Mouse (Mus musculus) brain, embryonic 14.5 days (tissue): Measurements from ENCODE around the gene Rnf123. TPM values are rescaled to one million over a fixed set of nuclear protein-coding genes. Genes with fewer than 3 reads are reported as not detected.

ENCODE experiments used
- DNase-seq: peaks from one replicate; pipeline ENCODE4 v3.0.0-alpha.2; 2011; ENCODE audit warnings: low read depth
- CTCF ChIP-seq: fragments of 200-500 bp; IDR thresholded peaks from 2 replicates; pipeline ENCODE4 v1.5.1; 2012; ENCODE audit warnings: inconsistent platforms, mild to moderate bottlenecking, moderate library complexity, borderline replicate concordance; ENCODE audit not compliant: insufficient read depth, insufficient read length; ENCODE audit errors: extremely low read depth
- POLR2A ChIP-seq: fragments of 200-500 bp; IDR thresholded peaks from 2 replicates; pipeline ENCODE4 v1.6.1; 2012; ENCODE audit warnings: mild to moderate bottlenecking, inconsistent platforms, borderline replicate concordance; ENCODE audit not compliant: poor library complexity, insufficient read depth, insufficient read length, severe bottlenecking; ENCODE audit errors: extremely low read depth
- polyA plus RNA-seq: library from polyadenylated mRNA; depleted of rRNA; stranded (reverse); fragments of >200 nt; gene quantifications from 2 replicates; pipeline ENCODE4 v1.2.3, GENCODE M21; 2012

Rnf123 gene
- polyA plus RNA-seq, 1 experiment, result 93.3 TPM

GRCm38 (mm10) chr9:108053665-108054225 is 29.4 kb downstream of the Rnf123 start:
- DNase-seq, result no peak
- TF ChIP-seq POLR2A (no peak), CTCF (no peak)

GRCm38 (mm10) chr9:108052885-108053664 is 30.1 kb downstream of the Rnf123 start, which contains the start of gene Amigo3:
TSS of gene Amigo3 (plus strand) at chr9:108053159.
- TF ChIP-seq POLR2A (no peak), CTCF (peak; percentile 94)
- peak; percentile 97 for DNase-seq

- DNase-seq, result no peak
Observed at GRCm38 (mm10) chr9:108052411-108052810, 30.7 kb downstream of the Rnf123 start.

GRCm38 (mm10) chr9:108051931-108052220 is 31.3 kb downstream of the Rnf123 start:
- TF ChIP-seq POLR2A, result no peak
- TF ChIP-seq CTCF, result no peak
- DNase-seq, result no peak

More at GRCm38 (mm10) chr9:108052411-108052810, 30.7 kb downstream of the Rnf123 start:
- TF ChIP-seq CTCF (no peak), POLR2A (no peak)

- TF ChIP-seq POLR2A, result no peak
- no peak for TF ChIP-seq CTCF
- DNase-seq, result no peak
Observed at GRCm38 (mm10) chr9:108051184-108051930, 31.8 kb downstream of the Rnf123 start.

GRCm38 (mm10) chr9:108049561-108050251 is 33.4 kb downstream of the Rnf123 start:
- no peak for DNase-seq
- TF ChIP-seq POLR2A, result no peak
- TF ChIP-seq CTCF, result no peak

- TF ChIP-seq CTCF (no peak), POLR2A (peak; percentile 28; the same call in 1 of the 2 replicates)
- DNase-seq, result peak; percentile 99
Observed at GRCm38 (mm10) chr9:108049016-108049455, 34.1 kb downstream of the Rnf123 start, which contains the start of gene Gmppb. TSS of gene Gmppb (plus strand) at chr9:108049242.

- TF ChIP-seq POLR2A (no peak), CTCF (no peak)
- DNase-seq, result no peak
Observed at GRCm38 (mm10) chr9:108048566-108048955, 34.6 kb downstream of the Rnf123 start.

GRCm38 (mm10) chr9:108047601-108048565 is 35.3 kb downstream of the Rnf123 start:
- DNase-seq, result no peak
- no peak for TF ChIP-seq POLR2A

GRCm38 (mm10) chr9:108046582-108046981 is 36.6 kb downstream of the Rnf123 start:
- TF ChIP-seq POLR2A (no peak), CTCF (no peak)
- DNase-seq, result no peak
